Mouse (Mus musculus): ENCODE measurements around the gene St6galnac1.
"Not testable (repeated sequence)": the region's sequence is repeated elsewhere in the genome, so short reads cannot be mapped to it uniquely, and the experiment has no call there.

Gene St6galnac1

GRCm38 (mm10) chr11:116807526-116807925 lies 32.2 kb upstream of the St6galnac1 start:
- no peak for DNase-seq (ENCODE audit: low read depth, low spot score)

- DNase-seq (ENCODE audit: low read depth, low spot score), result no peak
Measured at GRCm38 (mm10) chr11:116807116-116807515, 31.8 kb upstream of the St6galnac1 start.

- no peak for DNase-seq (ENCODE audit: low read depth, low spot score)
Measured at GRCm38 (mm10) chr11:116806136-116807071, 31.1 kb upstream of the St6galnac1 start.

GRCm38 (mm10) chr11:116802709-116803108 lies 27.4 kb upstream of the St6galnac1 start:
- DNase-seq (ENCODE audit: low read depth, low spot score), result no peak

GRCm38 (mm10) chr11:116801106-116801505 lies 25.8 kb upstream of the St6galnac1 start:
- no peak for DNase-seq (ENCODE audit: low read depth, low spot score)

- no peak for DNase-seq (ENCODE audit: low read depth, low spot score)
Measured at GRCm38 (mm10) chr11:116799364-116799763, 24.1 kb upstream of the St6galnac1 start.

- no peak for DNase-seq (ENCODE audit: low read depth, low spot score)
Measured at GRCm38 (mm10) chr11:116784221-116784620, 8.9 kb upstream of the St6galnac1 start.

- no peak for DNase-seq (ENCODE audit: low read depth, low spot score)
Measured at GRCm38 (mm10) chr11:116782737-116783145, 7.4 kb upstream of the St6galnac1 start.

- no peak for DNase-seq (ENCODE audit: low read depth, low spot score)
Measured at GRCm38 (mm10) chr11:116773205-116773604, 2.1 kb downstream of the St6galnac1 start.

- no peak for DNase-seq (ENCODE audit: low read depth, low spot score)
Measured at GRCm38 (mm10) chr11:116769873-116770272, 5.4 kb downstream of the St6galnac1 start.

- no peak for DNase-seq (ENCODE audit: low read depth, low spot score)
Measured at GRCm38 (mm10) chr11:116764946-116765345, 10.4 kb downstream of the St6galnac1 start.

GRCm38 (mm10) chr11:116764346-116764745 lies 11.0 kb downstream of the St6galnac1 start:
- DNase-seq (ENCODE audit: low read depth, low spot score), result no peak

- DNase-seq (ENCODE audit: low read depth, low spot score), result no peak
Measured at GRCm38 (mm10) chr11:116755191-116755590, 20.1 kb downstream of the St6galnac1 start.

- no peak for DNase-seq (ENCODE audit: low read depth, low spot score)
Measured at GRCm38 (mm10) chr11:116753674-116754470, 21.4 kb downstream of the St6galnac1 start.

GRCm38 (mm10) chr11:116749733-116750132 lies 25.6 kb downstream of the St6galnac1 start:
- no peak for DNase-seq (ENCODE audit: low read depth, low spot score)

- not testable (repeated sequence) for DNase-seq (ENCODE audit: low read depth, low spot score)
Measured at GRCm38 (mm10) chr11:116748692-116749091, 26.6 kb downstream of the St6galnac1 start.

GRCm38 (mm10) chr11:116746822-116747221 lies 28.5 kb downstream of the St6galnac1 start:
- DNase-seq (ENCODE audit: low read depth, low spot score), result not testable (repeated sequence)

- DNase-seq (ENCODE audit: low read depth, low spot score), result not testable (repeated sequence)
Measured at GRCm38 (mm10) chr11:116745457-116745856, 29.9 kb downstream of the St6galnac1 start.

GRCm38 (mm10) chr11:116738411-116738810 lies 36.9 kb downstream of the St6galnac1 start:
- no peak for DNase-seq (ENCODE audit: low read depth, low spot score)

GRCm38 (mm10) chr11:116732536-116732935 lies 42.8 kb downstream of the St6galnac1 start:
- no peak for DNase-seq (ENCODE audit: low read depth, low spot score)

GRCm38 (mm10) chr11:116731060-116731580 lies 44.2 kb downstream of the St6galnac1 start:
- not testable (repeated sequence) for DNase-seq (ENCODE audit: low read depth, low spot score)
